Mouse (Mus musculus) spleen, adult 12 weeks (tissue): Measurements from ENCODE around the gene Gm36176.

ENCODE experiments used
- DNase-seq: peaks from one replicate; pipeline ENCODE4 v3.0.0; 2022; ENCODE audit warnings: low spot score

Gene Gm36176

DNA sequence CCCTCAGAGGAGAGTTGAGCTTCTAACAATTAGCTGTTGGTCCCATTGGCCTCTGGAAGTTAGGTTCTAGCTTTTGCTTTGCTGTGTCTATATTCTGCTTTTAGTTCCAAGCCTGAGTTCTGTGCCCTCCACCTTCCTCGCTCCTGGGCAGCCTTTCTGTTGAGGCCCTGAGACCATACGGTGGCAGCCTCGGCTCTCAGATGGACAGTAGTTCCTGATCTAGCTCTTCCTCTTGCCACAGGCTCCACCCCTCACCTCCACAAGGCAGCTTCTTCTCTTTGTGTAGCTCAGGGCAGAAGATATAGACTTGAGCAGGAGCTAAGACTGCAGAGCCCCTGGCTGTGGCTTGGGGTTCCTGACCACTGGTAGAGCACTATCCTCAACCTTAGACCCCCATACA, 33.7 kb downstream of the Gm36176 start:
- no peak for DNase-seq

DNA sequence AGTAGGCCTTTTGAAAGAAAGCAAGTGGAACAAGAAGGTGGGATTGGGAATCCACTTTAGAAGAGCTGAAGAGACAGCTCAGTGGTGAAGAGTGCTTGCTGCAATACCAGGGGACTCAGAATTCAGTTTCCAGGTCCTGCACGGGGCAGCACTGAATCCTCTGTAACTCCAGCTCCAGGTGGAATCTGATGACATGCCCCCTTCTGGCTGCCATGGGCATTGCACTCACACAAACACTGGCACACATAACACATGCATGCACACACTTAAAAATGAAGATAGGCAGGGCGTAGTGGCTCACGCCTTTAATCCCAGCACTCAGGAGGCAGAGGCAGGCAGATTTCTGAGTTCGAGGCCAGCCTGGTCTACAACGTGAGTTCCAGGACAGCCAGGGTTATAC, 36.0 kb downstream of the Gm36176 start:
- DNase-seq: no peak

DNA sequence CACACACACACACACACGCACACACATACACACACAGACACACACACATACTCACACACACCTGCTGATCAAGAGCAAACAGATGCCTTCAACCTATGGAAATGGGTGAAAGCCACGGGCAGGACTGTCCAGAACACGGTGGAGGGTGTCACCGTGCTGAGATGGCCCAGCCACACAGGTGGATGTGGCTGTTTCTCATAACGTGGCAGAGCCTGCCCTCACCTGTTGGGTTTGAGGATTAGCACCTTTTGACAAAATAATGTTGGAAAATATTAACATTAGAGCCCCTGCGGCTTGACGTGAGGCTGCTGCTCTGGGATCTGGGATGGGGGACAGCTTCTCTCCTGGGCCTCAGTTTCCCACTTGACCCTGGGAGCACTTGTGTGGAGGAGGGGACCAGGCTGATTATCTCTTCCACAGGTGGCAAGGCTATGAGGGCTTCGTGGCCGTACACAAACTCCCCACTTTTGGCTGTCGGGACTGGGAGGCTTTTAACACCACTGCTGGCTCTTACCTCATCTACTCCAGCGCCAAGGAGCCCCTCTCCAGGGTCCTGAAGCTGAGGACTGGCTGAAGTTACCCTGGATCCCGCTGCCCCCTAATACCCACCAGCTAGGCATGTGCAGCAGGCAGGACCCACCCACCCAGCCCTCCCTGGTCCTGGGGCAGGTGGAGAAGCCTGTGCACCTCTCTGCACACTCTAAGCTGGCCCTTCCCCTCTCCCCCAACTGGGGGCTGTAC, 39.6 kb downstream of the Gm36176 start:
- no peak for DNase-seq

GRCm38 (mm10) chr10:77890987-77891565, 44.5 kb downstream of the Gm36176 start:
- DNase-seq: no peak

DNA sequence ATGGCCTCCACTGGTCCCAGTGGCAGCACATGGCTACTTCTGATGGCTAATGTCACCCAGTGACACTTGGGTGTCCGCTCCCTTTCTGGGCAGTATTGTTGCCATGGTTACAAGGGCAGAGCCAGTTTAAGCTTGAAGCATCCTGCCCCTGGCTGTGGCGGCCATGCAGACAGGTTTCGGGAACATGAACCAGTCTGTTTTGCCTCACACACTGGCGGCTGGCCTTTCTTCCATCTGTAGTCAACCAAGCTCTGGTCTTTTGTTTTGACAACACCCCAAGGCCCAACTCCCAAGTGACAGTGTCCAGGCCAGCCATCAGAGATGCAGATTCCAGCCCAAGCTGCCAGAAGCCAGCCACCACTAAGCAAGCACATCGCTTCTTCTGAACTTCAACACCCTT, 49.0 kb downstream of the Gm36176 start:
- no peak for DNase-seq
